Mouse (Mus musculus): Measurements from ENCODE around the gene Tuba1c. TPM values are rescaled to one million over a fixed set of nuclear protein-coding genes. Genes with fewer than 3 reads are reported as not detected.
"Not testable (repeated sequence)": the region's sequence is repeated elsewhere in the genome, so short reads cannot be mapped to it uniquely, and the experiment has no call there.

Gene Tuba1c
- polyA plus RNA-seq, 1 experiment from 2014 or later = 45.7 TPM

- Histone ChIP-seq H3K9me3 (no peaks in the 10 kb centered on the region), H3K36me3 (no peaks in the 10 kb centered on the region), H3K4me3 (no peak overlapping the region), H3K27ac (replicated peaks) (no peak overlapping the region), H3K4me2 (replicated peaks) (no peak overlapping the region), H3K9ac (replicated peaks) (no peak overlapping the region), H3K4me1 (peaks cover 34% of the 10 kb centered on the region), H3K27me3 (peaks cover 58% of the 10 kb centered on the region)
- 8% methylated on average over 9 of the region's 9 CpGs for WGBS
- ATAC-seq (replicated peaks) = no peak
Observed at GRCm38 (mm10) chr15:99053373-99053772, 23.7 kb downstream of the Tuba1c start.

- 3% methylated on average over 28 of the region's 30 CpGs for WGBS
- Histone ChIP-seq H3K4me3 (peak within 1 kb of the TSS; percentile 37), H3K27ac (replicated peaks) (no peak within 1 kb of the TSS), H3K9me3 (no peaks in the 10 kb centered on the region), H3K4me1 (peaks cover 32% of the 10 kb centered on the region), H3K9ac (replicated peaks) (peak within 1 kb of the TSS; percentile 37; the same call in 1 of the 2 replicates), H3K4me2 (replicated peaks) (peak within 1 kb of the TSS; percentile 68), H3K36me3 (no peaks in the 10 kb centered on the region), H3K27me3 (peaks cover 68% of the 10 kb centered on the region)
- no peak for ATAC-seq (replicated peaks)
Observed at GRCm38 (mm10) chr15:99055040-99055439, 25.3 kb downstream of the Tuba1c start, which contains the start of gene Prph. Gene Prph, plus strand, starts transcription at chr15:99055174.

- peak overlapping the region; percentile 37 for H3K4me3 ChIP-seq
- no peaks in the 10 kb centered on the region for H3K9me3 ChIP-seq
- WGBS = under 1% methylated on average over 37 of the region's 37 CpGs
- peaks cover 65% of the 10 kb centered on the region for H3K27me3 ChIP-seq
- ATAC-seq (replicated peaks) = peak; percentile 63
- no peaks in the 10 kb centered on the region for H3K36me3 ChIP-seq
- H3K4me2 ChIP-seq (replicated peaks) = peak overlapping the region; percentile 68
- peak overlapping the region; percentile 37; the same call in 1 of the 2 replicates for H3K9ac ChIP-seq (replicated peaks)
- H3K4me1 ChIP-seq = peaks cover 32% of the 10 kb centered on the region
- no peak overlapping the region for H3K27ac ChIP-seq (replicated peaks)
Observed at GRCm38 (mm10) chr15:99055511-99055961, 25.8 kb downstream of the Tuba1c start.

GRCm38 (mm10) chr15:99056332-99056731, 26.6 kb downstream of the Tuba1c start:
- 5% methylated on average over 14 of the region's 14 CpGs for WGBS
- Histone ChIP-seq H3K4me3 (peak overlapping the region; percentile 37), H3K4me1 (peaks cover 32% of the 10 kb centered on the region), H3K36me3 (no peaks in the 10 kb centered on the region), H3K9ac (replicated peaks) (no peak overlapping the region), H3K4me2 (replicated peaks) (peak overlapping the region; percentile 68), H3K27ac (replicated peaks) (no peak overlapping the region), H3K27me3 (peaks cover 64% of the 10 kb centered on the region), H3K9me3 (no peaks in the 10 kb centered on the region)
- ATAC-seq (replicated peaks) = no peak

GRCm38 (mm10) chr15:99065557-99066165, 36.0 kb downstream of the Tuba1c start:
- Histone ChIP-seq H3K9me3 (no peaks in the 10 kb centered on the region), H3K4me2 (replicated peaks) (no peak overlapping the region), H3K27ac (replicated peaks) (no peak overlapping the region), H3K9ac (replicated peaks) (no peak overlapping the region), H3K27me3 (0 out of 2 replicates have a peak, but pooled peaks cover 3% of the 10 kb centered on the region), H3K36me3 (no peaks in the 10 kb centered on the region), H3K4me1 (no peaks in the 10 kb centered on the region), H3K4me3 (no peak overlapping the region)
- WGBS = 85% methylated on average over 12 of the region's 12 CpGs
- ATAC-seq (replicated peaks) = no peak

GRCm38 (mm10) chr15:99071988-99072387, 42.3 kb downstream of the Tuba1c start:
- WGBS = 81% methylated on average over 1 of the region's 1 CpGs
- H3K27ac ChIP-seq (replicated peaks) = no peak overlapping the region
- ATAC-seq (replicated peaks) = no peak
- H3K4me1 ChIP-seq = peaks cover 16% of the 10 kb centered on the region
- no peak overlapping the region for H3K4me2 ChIP-seq (replicated peaks)
- H3K36me3 ChIP-seq = no peaks in the 10 kb centered on the region
- H3K4me3 ChIP-seq = no peak overlapping the region
- no peak overlapping the region for H3K9ac ChIP-seq (replicated peaks)
- no peaks in the 10 kb centered on the region for H3K9me3 ChIP-seq
- H3K27me3 ChIP-seq = no peaks in the 10 kb centered on the region

- H3K4me1 ChIP-seq = peaks cover 20% of the 10 kb centered on the region
- ATAC-seq (replicated peaks) = no peak; the same call in 1 of the 2 replicates
- WGBS = 20% methylated on average over 9 of the region's 9 CpGs
- H3K9ac ChIP-seq (replicated peaks) = peak within 1 kb of the TSS; percentile 81
- no peaks in the 10 kb centered on the region for H3K36me3 ChIP-seq
- H3K4me2 ChIP-seq (replicated peaks) = peak within 1 kb of the TSS; percentile 92
- H3K9me3 ChIP-seq = no peaks in the 10 kb centered on the region
- peak within 1 kb of the TSS; percentile 51 for H3K4me3 ChIP-seq
- peak within 1 kb of the TSS; percentile 96 for H3K27ac ChIP-seq (replicated peaks)
- H3K27me3 ChIP-seq = no peaks in the 10 kb centered on the region
Observed at GRCm38 (mm10) chr15:99074019-99074599, 44.4 kb downstream of the Tuba1c start, which contains the start of gene Troap. Gene Troap, plus strand, starts transcription at chr15:99074575.

- H3K9ac ChIP-seq (replicated peaks) = peak overlapping the region; percentile 81
- H3K4me1 ChIP-seq = peaks cover 20% of the 10 kb centered on the region
- peak overlapping the region; percentile 51 for H3K4me3 ChIP-seq
- H3K36me3 ChIP-seq = no peaks in the 10 kb centered on the region
- H3K4me2 ChIP-seq (replicated peaks) = peak overlapping the region; percentile 92
- peak; percentile 99 for ATAC-seq (replicated peaks)
- under 1% methylated on average over 44 of the region's 44 CpGs for WGBS
- H3K27me3 ChIP-seq = no peaks in the 10 kb centered on the region
- peak overlapping the region; percentile 96 for H3K27ac ChIP-seq (replicated peaks)
- H3K9me3 ChIP-seq = no peaks in the 10 kb centered on the region
Observed at GRCm38 (mm10) chr15:99074600-99075333, 45.1 kb downstream of the Tuba1c start.

GRCm38 (mm10) chr15:99076011-99076410, 46.3 kb downstream of the Tuba1c start:
- not testable (repeated sequence) for H3K4me3 ChIP-seq; H3K9me3 ChIP-seq; H3K36me3 ChIP-seq; ATAC-seq (replicated peaks); H3K27me3 ChIP-seq; H3K27ac ChIP-seq (replicated peaks); H3K9ac ChIP-seq (replicated peaks)
- Histone ChIP-seq H3K4me2 (replicated peaks) (peak overlapping the region; percentile 92), H3K4me1 (peaks cover 20% of the 10 kb centered on the region)
- 94% methylated on average over 3 of the region's 3 CpGs for WGBS

- H3K4me3 ChIP-seq = no peak overlapping the region
- H3K27ac ChIP-seq (replicated peaks) = no peak overlapping the region
- no peaks in the 10 kb centered on the region for H3K9me3 ChIP-seq
- no peak for ATAC-seq (replicated peaks)
- H3K4me1 ChIP-seq = peaks cover 20% of the 10 kb centered on the region
- WGBS = 81% methylated on average over 15 of the region's 15 CpGs
- no peak overlapping the region for H3K9ac ChIP-seq (replicated peaks)
- no peaks in the 10 kb centered on the region for H3K27me3 ChIP-seq
- H3K36me3 ChIP-seq = 0 out of 2 replicates have a peak, but pooled peaks cover 3% of the 10 kb centered on the region
- H3K4me2 ChIP-seq (replicated peaks) = no peak overlapping the region
Observed at GRCm38 (mm10) chr15:99078181-99078910, 48.7 kb downstream of the Tuba1c start.

GRCm38 (mm10) chr15:99079804-99080203, 50.1 kb downstream of the Tuba1c start:
- H3K4me2 ChIP-seq (replicated peaks) = no peak overlapping the region
- H3K9me3 ChIP-seq = no peaks in the 10 kb centered on the region
- 91% methylated on average over 3 of the region's 3 CpGs for WGBS
- H3K27me3 ChIP-seq = no peaks in the 10 kb centered on the region; the same call in 1 of the 2 replicates
- H3K4me1 ChIP-seq = peaks cover 15% of the 10 kb centered on the region
- H3K9ac ChIP-seq (replicated peaks) = no peak overlapping the region
- no peak for ATAC-seq (replicated peaks)
- no peak overlapping the region for H3K4me3 ChIP-seq
- H3K36me3 ChIP-seq = 0 out of 2 replicates have a peak, but pooled peaks cover 3% of the 10 kb centered on the region
- no peak overlapping the region for H3K27ac ChIP-seq (replicated peaks)

Measured in forebrain, embryonic 15.5 days (tissue).